Mouse (Mus musculus) embryonic facial prominence, embryonic 10.5 days (tissue): Measurements from ENCODE around the gene Efcab3. TPM values are rescaled to one million over a fixed set of nuclear protein-coding genes. Genes with fewer than 3 reads are reported as not detected.
"Not testable (repeated sequence)": the region's sequence is repeated elsewhere in the genome, so short reads cannot be mapped to it uniquely, and the experiment has no call there.

ENCODE experiments used
- DNase-seq: peaks from one replicate; pipeline ENCODE4 v3.0.0-alpha.2; 2017; ENCODE audit warnings: low spot score
- H3K27ac ChIP-seq: fragments of 300-500 bp; sonication (generic); replicated peaks from 2 replicates; pipeline ENCODE4 v1.5.1; 2016; ENCODE audit warnings: mild to moderate bottlenecking
- H3K27me3 ChIP-seq: fragments of 300-500 bp; sonication (generic); replicated peaks from 2 replicates; pipeline ENCODE4 v1.6.1; 2016; ENCODE audit warnings: low read depth, mild to moderate bottlenecking; ENCODE audit not compliant: poor library complexity, severe bottlenecking
- H3K36me3 ChIP-seq: fragments of 300-500 bp; sonication (generic); replicated peaks from 2 replicates; pipeline ENCODE4 v1.6.1; 2016; ENCODE audit warnings: mild to moderate bottlenecking, moderate library complexity
- H3K4me1 ChIP-seq: fragments of 300-500 bp; sonication (generic); 2 replicates; pipeline ENCODE4 v1.6.1; 2016
- H3K4me3 ChIP-seq: fragments of 300-500 bp; sonication (generic); 2 replicates; pipeline ENCODE4 v1.5.1; 2016; ENCODE audit warnings: mild to moderate bottlenecking, moderate library complexity
- H3K9me3 ChIP-seq: fragments of 300-500 bp; sonication (generic); 2 replicates; pipeline ENCODE4 v1.6.1; 2016; ENCODE audit warnings: mild to moderate bottlenecking
- WGBS: fragments of 180-500 bp; shearing (Covaris S2); methylation state at CpG from one replicate; pipeline ENCODE4 v1.1.7; 2016; 5-methylcytosine and 5-hydroxymethylcytosine counted together
- polyA plus RNA-seq: library from polyadenylated mRNA; unstranded; fragments of >200 nt; fragmentation: Nextera tagmentation; extraction: Ambion mirVana; gene quantifications from 2 replicates; pipeline ENCODE4 v1.2.1, GENCODE M21; 2016

Efcab3 gene
- polyA plus RNA-seq: not detected in 2 replicates

DNA sequence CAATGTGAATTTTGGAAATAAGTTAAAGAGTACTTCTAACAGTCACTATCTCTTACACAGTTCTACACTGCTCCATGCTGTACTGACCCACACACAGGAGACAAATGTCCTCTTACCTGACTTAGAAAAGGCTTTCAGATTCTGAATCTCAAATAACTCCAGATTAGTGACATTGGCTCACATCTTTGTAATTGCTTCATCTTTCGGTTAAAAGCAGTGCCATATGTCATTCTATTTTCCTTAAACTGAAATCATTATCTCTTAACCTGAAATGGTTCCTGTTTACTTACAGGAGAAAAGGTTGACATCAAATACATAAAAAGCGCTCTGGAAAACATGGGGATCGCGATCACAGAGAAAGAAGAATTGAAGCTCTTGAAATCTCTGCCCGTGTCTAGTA is at the start of gene Efcab3:
Gene Efcab3, plus strand, starts transcription at position 301 of the 400 bp plus-strand sequence.
- Histone ChIP-seq H3K27me3 (no peaks in the 10 kb centered on the region), H3K9me3 (peaks cover 2% of the 10 kb centered on the region; the same call in 1 of the 2 replicates), H3K4me1 (no peaks in the 10 kb centered on the region), H3K4me3 (no peak within 1 kb of the TSS), H3K27ac (no peak within 1 kb of the TSS), H3K36me3 (no peaks in the 10 kb centered on the region)
- WGBS: 89% methylated on average over 5 of the region's 5 CpGs
- no peak for DNase-seq

DNA sequence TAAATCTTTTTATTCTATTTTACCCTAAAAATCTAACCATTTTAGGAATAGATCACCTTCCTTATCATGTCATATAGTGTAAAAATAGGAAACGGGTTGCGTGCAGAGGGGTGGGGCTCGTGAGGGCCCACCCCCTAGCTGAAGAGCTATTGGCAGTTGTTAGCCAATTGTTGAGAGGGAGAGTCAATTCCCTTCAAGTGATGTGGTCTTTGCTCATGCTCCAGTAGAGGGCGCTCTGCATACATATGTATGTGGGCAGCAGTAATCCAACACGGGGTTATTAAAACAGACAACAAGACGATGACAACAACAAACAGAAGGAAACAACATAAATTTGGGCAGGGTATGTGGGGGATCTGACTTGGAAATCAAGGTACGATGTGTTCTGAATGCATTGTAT is 42.3 kb upstream of the Efcab3 start:
- no peak overlapping the region for H3K27ac ChIP-seq
- H3K36me3 ChIP-seq: no peaks in the 10 kb centered on the region
- H3K4me3 ChIP-seq: no peak overlapping the region
- H3K27me3 ChIP-seq: no peaks in the 10 kb centered on the region
- 74% methylated on average over 7 of the region's 7 CpGs for WGBS
- no peak for DNase-seq
- H3K4me1 ChIP-seq: no peaks in the 10 kb centered on the region
- no peaks in the 10 kb centered on the region for H3K9me3 ChIP-seq

DNA sequence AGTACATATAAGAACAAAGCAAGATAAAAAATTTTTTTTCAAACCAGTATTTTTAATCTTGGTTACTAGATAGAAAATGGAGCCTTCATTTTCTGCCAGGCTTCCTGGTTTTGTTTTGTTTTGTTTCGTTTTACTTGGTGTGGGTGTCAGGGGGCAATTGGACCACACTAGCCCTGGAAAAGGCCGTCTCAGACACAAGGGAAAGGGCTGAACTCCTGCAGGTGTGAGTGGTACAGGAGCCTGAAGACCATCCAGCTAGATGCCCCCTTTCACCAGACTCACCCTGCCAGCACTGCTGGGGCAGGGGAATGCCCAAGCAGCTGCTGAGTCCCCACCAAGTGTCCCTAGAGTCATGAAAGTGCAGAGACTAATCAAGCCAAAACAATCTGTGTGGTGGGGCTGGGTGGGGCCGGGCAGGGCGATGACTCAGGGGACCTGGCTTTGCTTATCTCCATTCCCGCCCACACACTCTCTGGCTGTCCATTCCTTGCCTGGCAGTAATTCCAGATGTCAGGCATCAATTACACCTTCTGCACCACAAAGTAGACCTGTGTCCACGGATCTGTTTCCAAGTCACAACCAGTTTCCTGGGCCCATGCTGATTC is 34.5 kb upstream of the Efcab3 start:
- H3K4me1 ChIP-seq: peaks cover 6% of the 10 kb centered on the region
- 56% methylated on average over 6 of the region's 6 CpGs for WGBS
- H3K27ac ChIP-seq: no peak overlapping the region
- no peaks in the 10 kb centered on the region for H3K9me3 ChIP-seq
- H3K4me3 ChIP-seq: no peak overlapping the region
- H3K36me3 ChIP-seq: no peaks in the 10 kb centered on the region
- no peaks in the 10 kb centered on the region for H3K27me3 ChIP-seq
- DNase-seq: no peak

GRCm38 (mm10) chr11:105029525-105029924 is 33.9 kb upstream of the Efcab3 start:
- H3K27ac ChIP-seq: no peak overlapping the region
- 82% methylated on average over 8 of the region's 8 CpGs for WGBS

GRCm38 (mm10) chr11:105030229-105030628 is 33.2 kb upstream of the Efcab3 start:
- H3K4me1 ChIP-seq: peaks cover 6% of the 10 kb centered on the region
- no peak overlapping the region for H3K4me3 ChIP-seq
- no peaks in the 10 kb centered on the region for H3K27me3 ChIP-seq
- H3K9me3 ChIP-seq: no peaks in the 10 kb centered on the region
- no peak for DNase-seq
- H3K36me3 ChIP-seq: no peaks in the 10 kb centered on the region
- WGBS: 88% methylated on average over 6 of the region's 6 CpGs
- no peak overlapping the region for H3K27ac ChIP-seq

More at GRCm38 (mm10) chr11:105029525-105029924, 33.9 kb upstream of the Efcab3 start:
- Histone ChIP-seq H3K36me3 (no peaks in the 10 kb centered on the region), H3K4me3 (no peak overlapping the region), H3K9me3 (no peaks in the 10 kb centered on the region), H3K27me3 (no peaks in the 10 kb centered on the region), H3K4me1 (peaks cover 6% of the 10 kb centered on the region)
- DNase-seq: no peak

- peaks cover 6% of the 10 kb centered on the region for H3K4me1 ChIP-seq
- no peaks in the 10 kb centered on the region for H3K27me3 ChIP-seq
- 62% methylated on average over 2 of the region's 2 CpGs for whole genome bisulfite sequencing
- no peak for DNase-seq
- no peak overlapping the region for H3K27ac ChIP-seq
- no peaks in the 10 kb centered on the region for H3K36me3 ChIP-seq
- H3K4me3 ChIP-seq: no peak overlapping the region
- no peaks in the 10 kb centered on the region for H3K9me3 ChIP-seq
Measured at GRCm38 (mm10) chr11:105031103-105031502, 32.3 kb upstream of the Efcab3 start.

- no peaks in the 10 kb centered on the region for H3K9me3 ChIP-seq
- 92% methylated on average over 1 of the region's 1 CpGs for WGBS
- H3K4me1 ChIP-seq: no peaks in the 10 kb centered on the region
- DNase-seq: no peak
- no peak overlapping the region for H3K27ac ChIP-seq
- no peaks in the 10 kb centered on the region for H3K36me3 ChIP-seq
- no peak overlapping the region for H3K4me3 ChIP-seq
- H3K27me3 ChIP-seq: no peaks in the 10 kb centered on the region
Measured at GRCm38 (mm10) chr11:105035081-105035480, 28.3 kb upstream of the Efcab3 start.

DNA sequence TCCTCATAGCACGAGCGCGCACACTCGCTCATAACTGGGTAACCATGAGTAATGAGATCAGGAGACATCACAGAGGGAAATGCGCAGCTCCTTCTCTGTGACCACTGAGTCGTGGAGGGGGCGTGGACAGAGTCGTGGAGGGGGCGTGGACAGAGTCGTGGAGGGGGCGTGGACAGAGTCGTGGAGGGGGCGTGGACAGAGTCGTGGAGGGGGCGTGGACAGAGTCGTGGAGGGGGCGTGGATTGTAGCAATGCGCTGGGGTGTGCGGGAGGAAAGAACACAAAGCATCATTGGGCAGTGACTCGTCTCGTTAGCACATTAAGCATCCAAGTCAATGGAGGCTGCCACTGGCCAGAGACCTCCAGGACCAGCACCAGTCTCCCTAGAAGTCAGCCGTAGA is 49.1 kb downstream of the Efcab3 start:
- H3K36me3 ChIP-seq, H3K9me3 ChIP-seq, H3K4me3 ChIP-seq, DNase-seq, H3K27me3 ChIP-seq, H3K27ac ChIP-seq, H3K4me1 ChIP-seq: not testable (repeated sequence)
- whole genome bisulfite sequencing: 79% methylated on average over 22 of the region's 22 CpGs

- Histone ChIP-seq H3K4me3 (no peak overlapping the region), H3K27me3 (no peaks in the 10 kb centered on the region), H3K36me3 (no peaks in the 10 kb centered on the region), H3K4me1 (0 out of 2 replicates have a peak, but pooled peaks cover 2% of the 10 kb centered on the region), H3K9me3 (no peaks in the 10 kb centered on the region), H3K27ac (no peak overlapping the region)
- WGBS: 86% methylated on average over 7 of the region's 7 CpGs
- DNase-seq: no peak
Measured at GRCm38 (mm10) chr11:105117814-105118213, 54.4 kb downstream of the Efcab3 start.

DNA sequence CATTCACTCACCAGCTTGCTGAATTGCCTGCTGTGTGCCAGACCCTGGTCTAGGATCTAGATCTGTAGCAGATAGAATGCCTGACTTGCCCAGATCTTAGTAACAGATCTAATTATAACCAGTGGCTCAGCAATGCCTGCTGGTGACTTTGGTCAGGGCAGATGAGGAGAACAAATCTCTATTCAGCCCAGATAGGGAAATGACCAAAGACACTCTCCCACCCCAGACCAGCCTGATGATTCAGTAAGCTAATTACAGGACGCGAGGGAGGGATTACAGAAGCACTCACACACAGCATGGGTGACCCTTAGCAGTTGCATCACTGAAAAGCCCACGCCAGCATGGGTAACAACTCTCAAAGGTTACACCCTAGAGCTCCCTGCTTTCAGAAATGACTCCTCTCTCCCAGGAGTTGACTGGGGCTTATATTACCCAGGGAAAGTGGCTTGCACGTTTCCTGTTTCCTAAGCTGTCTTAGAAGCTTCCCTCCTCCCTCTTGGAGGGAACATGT is 57.2 kb downstream of the Efcab3 start:
- H3K9me3 ChIP-seq: no peaks in the 10 kb centered on the region
- H3K27me3 ChIP-seq: no peaks in the 10 kb centered on the region
- DNase-seq: no peak
- H3K36me3 ChIP-seq: no peaks in the 10 kb centered on the region
- no peak overlapping the region for H3K27ac ChIP-seq
- H3K4me3 ChIP-seq: no peak overlapping the region
- 20% methylated on average over 4 of the region's 4 CpGs for whole genome bisulfite sequencing
- H3K4me1 ChIP-seq: 0 out of 2 replicates have a peak, but pooled peaks cover 2% of the 10 kb centered on the region

GRCm38 (mm10) chr11:105121792-105122191 is 58.4 kb downstream of the Efcab3 start:
- not testable (repeated sequence) for H3K4me3 ChIP-seq, H3K27ac ChIP-seq, H3K9me3 ChIP-seq, H3K36me3 ChIP-seq, H3K27me3 ChIP-seq, H3K4me1 ChIP-seq, DNase-seq
- WGBS: 75% methylated on average over 5 of the region's 5 CpGs

GRCm38 (mm10) chr11:105123986-105124385 is 60.6 kb downstream of the Efcab3 start:
- Histone ChIP-seq H3K9me3 (no peaks in the 10 kb centered on the region), H3K4me1 (peaks cover 12% of the 10 kb centered on the region)
- 10% methylated on average over 9 of the region's 9 CpGs for WGBS

GRCm38 (mm10) chr11:105125735-105126519 is 62.5 kb downstream of the Efcab3 start, which contains the start of gene Mettl2:
Gene Mettl2, plus strand, starts transcription at chr11:105126425.
- Histone ChIP-seq H3K4me3 (peak within 1 kb of the TSS; percentile 93), H3K4me1 (peaks cover 10% of the 10 kb centered on the region), H3K36me3 (peaks cover 24% of the 10 kb centered on the region), H3K27me3 (no peaks in the 10 kb centered on the region), H3K27ac (peak within 1 kb of the TSS; percentile 80), H3K9me3 (no peaks in the 10 kb centered on the region)
- 1% methylated on average over 38 of the region's 38 CpGs for WGBS
- DNase-seq: peak; percentile 92

More at GRCm38 (mm10) chr11:105123986-105124385, 60.6 kb downstream of the Efcab3 start:
- peaks cover 4% of the 10 kb centered on the region for H3K36me3 ChIP-seq
- H3K27ac ChIP-seq: no peak overlapping the region
- peak; percentile 64 for DNase-seq
- H3K4me3 ChIP-seq: no peak overlapping the region
- H3K27me3 ChIP-seq: no peaks in the 10 kb centered on the region
